Mouse (Mus musculus): ENCODE data around the gene Brca1. TPM values are rescaled to one million over a fixed set of nuclear protein-coding genes. Genes with fewer than 3 reads are reported as not detected.
A peak's percentile ranks its signal among the peaks of the same experiment; 100 is the strongest.

The Brca1 gene
- polyA plus RNA-seq, 1 experiment from 2014 or later: 13.6 TPM

DNA sequence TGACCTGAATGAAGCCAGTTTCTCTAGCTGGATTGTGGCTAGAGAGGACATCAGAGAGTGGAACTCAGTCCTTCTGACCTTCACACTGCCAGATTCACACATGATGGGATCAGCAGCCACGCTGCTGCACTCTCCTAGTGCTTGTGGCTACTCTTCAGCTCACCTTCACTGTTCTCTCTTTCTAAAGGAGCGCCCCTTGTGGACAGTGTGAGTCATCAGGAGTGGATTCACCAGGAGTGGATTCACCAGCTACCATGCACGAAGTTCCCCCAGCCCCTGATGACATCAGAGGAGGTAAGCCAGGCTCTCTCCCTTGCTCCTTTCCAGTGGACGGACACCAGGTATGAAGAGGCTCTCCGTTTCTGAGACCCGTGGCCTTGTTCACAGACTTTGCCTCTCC, 24.4 kb upstream of the Brca1 start:
- H3K27ac ChIP-seq: no peak overlapping the region
- no peak overlapping the region for H3K9ac ChIP-seq
- no peaks in the 10 kb centered on the region for H3K4me1 ChIP-seq
- no peak overlapping the region for H3K4me3 ChIP-seq
- no peak for ATAC-seq (ENCODE audit: low FRiP score, low read depth)
- H3K27me3 ChIP-seq: no peaks in the 10 kb centered on the region
- H3K36me3 ChIP-seq: peaks cover 95% of the 10 kb centered on the region
- no peaks in the 10 kb centered on the region for H3K9me3 ChIP-seq
- WGBS: 79% methylated on average over 6 of the region's 6 CpGs
- no peak overlapping the region for H3K4me2 ChIP-seq (replicated peaks)

DNA sequence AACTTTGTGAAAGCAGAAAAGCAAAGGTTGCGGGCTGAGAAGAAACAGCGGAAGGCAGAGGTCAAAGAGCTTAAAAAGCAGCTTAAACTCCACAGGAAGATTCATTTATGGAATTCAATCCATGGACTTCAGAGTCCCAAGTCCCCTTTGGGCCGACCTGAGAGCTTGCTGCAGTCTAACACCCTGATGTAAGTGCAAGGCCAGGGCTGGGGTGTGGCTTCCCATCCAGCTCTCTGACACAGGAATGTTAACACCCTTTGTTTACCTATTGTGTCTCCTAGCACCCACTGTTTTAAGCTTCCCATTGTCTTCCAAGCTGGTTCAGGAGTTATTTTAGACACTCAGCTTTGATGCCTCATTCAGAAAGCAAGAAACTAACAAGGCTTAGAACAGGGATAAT, 16.7 kb upstream of the Brca1 start:
- Histone ChIP-seq H3K9me3 (no peaks in the 10 kb centered on the region), H3K4me2 (replicated peaks) (no peak overlapping the region), H3K4me1 (no peaks in the 10 kb centered on the region), H3K27ac (no peak overlapping the region), H3K4me3 (no peak overlapping the region), H3K9ac (no peak overlapping the region), H3K27me3 (no peaks in the 10 kb centered on the region), H3K36me3 (peaks cover 89% of the 10 kb centered on the region)
- ATAC-seq (ENCODE audit: low FRiP score, low read depth): no peak
- WGBS: 90% methylated on average over 3 of the region's 3 CpGs

DNA sequence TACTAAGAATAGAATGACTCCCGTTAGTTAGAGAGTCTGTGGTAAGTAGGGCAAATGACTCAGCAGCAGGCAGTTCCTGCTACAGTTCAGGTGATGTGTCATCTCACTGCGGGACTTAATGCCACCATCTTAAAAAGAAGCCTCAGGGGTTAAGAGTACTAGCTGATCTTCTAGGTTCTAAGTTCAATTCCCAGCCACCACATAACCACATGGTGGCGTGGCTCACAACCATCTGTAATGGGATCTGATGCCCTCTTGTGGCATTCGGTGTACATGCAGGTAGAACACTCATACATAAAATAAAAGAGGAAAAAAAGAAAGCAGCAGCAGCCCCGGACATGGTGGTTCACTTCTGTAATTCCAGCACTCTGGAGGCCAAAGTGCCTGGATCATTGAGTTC, 10.6 kb upstream of the Brca1 start:
- H3K9ac ChIP-seq: no peak overlapping the region
- H3K36me3 ChIP-seq: peaks cover 82% of the 10 kb centered on the region
- H3K4me3 ChIP-seq: no peak overlapping the region
- no peaks in the 10 kb centered on the region for H3K9me3 ChIP-seq
- ATAC-seq (ENCODE audit: low FRiP score, low read depth): no peak
- H3K27ac ChIP-seq: no peak overlapping the region
- no peaks in the 10 kb centered on the region for H3K27me3 ChIP-seq
- H3K4me1 ChIP-seq: no peaks in the 10 kb centered on the region
- no peak overlapping the region for H3K4me2 ChIP-seq (replicated peaks)
- WGBS: 42% methylated on average over 5 of the region's 5 CpGs

DNA sequence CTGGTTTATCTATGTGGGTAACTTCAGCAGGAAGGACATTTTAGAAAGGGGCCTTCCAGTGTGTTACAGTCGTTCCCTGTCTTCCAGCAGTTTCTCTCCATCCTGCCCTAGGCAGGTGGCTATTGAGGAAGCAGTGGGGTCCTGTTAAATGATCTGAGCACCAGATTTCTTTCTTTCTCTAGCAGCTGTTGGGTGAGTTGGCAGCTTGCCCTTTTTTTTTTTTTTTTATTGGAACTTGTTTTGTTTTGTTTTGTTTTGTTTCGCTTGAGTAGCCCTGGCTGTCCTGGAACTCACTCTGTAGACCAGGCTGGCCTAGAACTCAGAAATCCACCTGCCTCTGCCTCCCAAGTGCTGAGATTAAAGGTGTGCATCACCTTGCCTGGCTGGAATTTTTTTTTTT, 5.2 kb upstream of the Brca1 start:
- no peak for ATAC-seq (ENCODE audit: low FRiP score, low read depth)
- no peak overlapping the region for H3K27ac ChIP-seq
- 81% methylated on average over 2 of the region's 2 CpGs for WGBS

DNA sequence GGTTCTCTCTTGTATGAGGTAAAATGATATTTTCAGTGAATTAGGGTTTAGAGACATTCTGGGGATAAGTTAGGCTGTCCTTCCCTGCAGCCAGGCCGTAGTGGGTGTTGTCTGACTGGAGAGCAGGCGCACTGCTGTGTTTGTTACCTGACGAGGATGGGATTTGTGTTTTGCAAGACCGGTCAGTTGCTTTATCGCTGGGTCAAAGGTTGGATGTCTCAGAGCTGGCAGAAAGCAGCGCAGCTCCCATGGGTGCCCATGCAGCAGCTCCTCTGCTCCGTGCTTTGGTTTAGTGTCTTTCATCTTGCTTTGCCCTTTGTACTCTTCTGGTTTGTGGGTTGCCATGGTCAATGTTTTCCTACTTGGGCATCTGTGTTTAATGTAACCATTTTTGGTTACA, 4.8 kb upstream of the Brca1 start:
- H3K9me3 ChIP-seq: no peaks in the 10 kb centered on the region
- H3K27ac ChIP-seq: no peak overlapping the region
- no peak overlapping the region for H3K9ac ChIP-seq
- no peak overlapping the region for H3K4me3 ChIP-seq
- no peak overlapping the region for H3K4me2 ChIP-seq (replicated peaks)
- peaks cover 59% of the 10 kb centered on the region for H3K36me3 ChIP-seq
- 89% methylated on average over 7 of the region's 7 CpGs for WGBS
- H3K27me3 ChIP-seq: no peaks in the 10 kb centered on the region
- H3K4me1 ChIP-seq: peaks cover 14% of the 10 kb centered on the region
- no peak for ATAC-seq (ENCODE audit: low FRiP score, low read depth)

More for the DNA sequence above, 5.2 kb upstream of the Brca1 start:
- Histone ChIP-seq H3K4me2 (replicated peaks) (no peak overlapping the region), H3K9me3 (no peaks in the 10 kb centered on the region), H3K27me3 (no peaks in the 10 kb centered on the region), H3K36me3 (peaks cover 60% of the 10 kb centered on the region), H3K9ac (no peak overlapping the region), H3K4me3 (no peak overlapping the region), H3K4me1 (peaks cover 14% of the 10 kb centered on the region)

DNA sequence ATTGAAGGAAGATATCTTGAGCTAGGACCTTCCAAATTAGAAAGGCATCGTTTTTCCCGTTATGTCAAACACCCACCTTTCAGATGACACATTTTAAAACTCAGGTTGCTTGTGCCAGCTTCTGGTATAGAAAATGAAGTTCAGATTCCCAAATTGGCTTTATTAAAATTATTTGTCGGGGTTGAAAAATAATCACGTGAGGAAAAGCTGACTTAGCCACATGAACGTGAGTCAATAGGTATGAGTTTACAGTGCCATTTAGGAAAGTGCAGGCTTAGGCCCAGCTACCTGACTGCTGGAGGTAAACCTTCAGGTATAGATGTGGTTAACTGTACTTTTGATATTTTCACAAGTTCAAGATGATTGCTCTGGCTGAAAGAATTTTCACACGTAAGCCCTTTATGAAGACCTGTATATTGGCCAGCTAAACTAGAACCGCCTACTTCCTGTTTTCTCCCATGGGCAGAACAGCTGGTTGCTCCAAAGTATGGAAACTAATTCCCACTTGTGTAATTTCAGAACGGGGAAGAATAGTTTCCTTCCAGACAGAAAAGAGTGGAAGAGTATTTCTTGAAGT, 1.7 kb upstream of the Brca1 start:
- Histone ChIP-seq H3K9ac (peak overlapping the region; percentile 84), H3K4me2 (replicated peaks) (peak overlapping the region; percentile 73), H3K27me3 (no peaks in the 10 kb centered on the region), H3K27ac (peak overlapping the region; percentile 84), H3K4me1 (peaks cover 24% of the 10 kb centered on the region), H3K36me3 (peaks cover 32% of the 10 kb centered on the region), H3K9me3 (no peaks in the 10 kb centered on the region), H3K4me3 (peak overlapping the region; percentile 81)
- 12% methylated on average over 8 of the region's 8 CpGs for WGBS
- ATAC-seq (ENCODE audit: low FRiP score, low read depth): no peak

DNA sequence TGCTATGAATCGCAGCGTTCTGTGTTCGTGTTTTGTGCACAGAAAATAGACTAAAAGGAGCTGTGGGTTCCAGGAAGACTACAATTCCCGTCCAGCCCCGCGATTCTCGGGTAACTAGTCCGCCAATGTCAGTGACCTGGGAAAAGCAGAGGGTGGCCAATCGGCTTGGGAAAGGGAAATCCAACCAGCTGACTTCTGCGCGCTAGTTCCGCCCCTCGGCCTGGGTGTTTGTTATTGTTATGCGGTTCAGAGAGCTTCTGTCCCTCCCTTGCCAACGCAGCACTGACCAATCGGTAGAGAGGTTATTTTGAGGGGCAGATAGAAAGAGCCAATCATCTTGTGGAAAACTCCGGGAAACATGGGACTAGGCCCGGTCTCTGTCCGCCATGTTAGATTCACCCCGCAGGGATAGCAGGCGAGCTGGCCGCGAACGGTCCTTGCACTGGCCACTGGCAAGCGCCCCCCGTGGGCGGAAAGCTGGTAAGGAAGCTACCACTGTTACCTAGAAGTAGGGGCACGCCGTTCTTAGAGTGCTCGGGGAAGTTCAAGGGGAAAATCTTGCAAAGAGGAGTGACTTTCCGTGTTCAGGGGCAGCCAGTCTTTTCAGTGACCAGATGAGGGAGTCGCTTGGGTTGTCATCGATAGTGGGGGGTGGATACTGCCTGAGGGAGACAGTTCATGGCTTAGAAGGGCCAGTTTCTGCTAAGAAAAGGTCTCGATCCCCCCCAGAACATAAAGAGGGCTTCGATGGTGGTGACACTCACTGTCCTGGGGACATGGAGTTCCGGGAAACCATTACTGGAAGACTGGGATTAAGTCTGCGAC, 933 bp upstream of the Brca1 start:
- H3K4me1 ChIP-seq: peaks cover 24% of the 10 kb centered on the region
- peak overlapping the region; percentile 73 for H3K4me2 ChIP-seq (replicated peaks)
- H3K27me3 ChIP-seq: no peaks in the 10 kb centered on the region
- under 1% methylated on average over 37 of the region's 37 CpGs for WGBS
- no peaks in the 10 kb centered on the region for H3K9me3 ChIP-seq
- ATAC-seq (ENCODE audit: low FRiP score, low read depth): peak; percentile 98
- peak overlapping the region; percentile 81 for H3K4me3 ChIP-seq
- peak overlapping the region; percentile 84 for H3K9ac ChIP-seq
- H3K36me3 ChIP-seq: peaks cover 27% of the 10 kb centered on the region
- peak overlapping the region; percentile 90 for H3K27ac ChIP-seq

DNA sequence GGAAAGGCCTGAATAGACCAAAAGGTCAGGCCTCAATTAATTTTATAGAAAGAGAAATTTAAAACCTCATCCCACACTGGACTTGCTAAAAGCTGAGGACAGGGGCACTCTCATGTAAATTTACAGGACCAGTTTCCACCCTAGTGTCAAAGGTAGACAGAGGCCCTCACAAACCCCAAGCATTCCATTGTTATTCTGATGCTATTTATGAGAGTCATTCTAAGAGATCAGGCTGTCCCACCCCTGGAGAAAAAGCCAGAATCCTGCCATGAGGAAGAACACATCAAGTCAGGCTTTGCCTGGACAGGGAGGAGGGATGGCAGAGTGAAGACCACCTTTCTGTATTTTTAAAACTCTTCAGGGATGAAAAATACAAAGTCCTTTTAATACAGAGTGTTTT, 3.2 kb downstream of the Brca1 start:
- Histone ChIP-seq H3K27me3 (no peaks in the 10 kb centered on the region), H3K36me3 (peaks cover 15% of the 10 kb centered on the region), H3K4me3 (no peak overlapping the region), H3K9ac (no peak overlapping the region), H3K9me3 (no peaks in the 10 kb centered on the region), H3K4me1 (peaks cover 12% of the 10 kb centered on the region), H3K4me2 (replicated peaks) (no peak overlapping the region), H3K27ac (no peak overlapping the region)
- ATAC-seq (ENCODE audit: low FRiP score, low read depth): no peak

DNA sequence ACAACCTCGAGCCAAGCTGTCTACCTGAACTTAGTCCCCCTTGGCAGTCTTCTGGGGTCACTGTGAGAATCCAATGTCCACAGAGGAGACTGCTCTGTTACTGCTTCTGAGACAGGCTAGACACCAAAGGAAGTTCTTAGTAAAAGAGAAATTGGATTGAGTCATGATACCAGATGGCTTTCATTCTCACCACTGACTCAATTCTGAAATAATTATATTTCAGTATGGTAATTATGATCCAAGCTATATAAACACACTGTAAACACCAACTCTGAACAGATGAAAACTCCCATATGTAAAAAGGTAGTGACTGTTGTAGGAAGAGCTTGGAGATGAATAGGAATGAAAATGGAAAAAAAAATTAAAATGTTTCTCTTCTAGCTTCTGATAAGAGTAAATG, 7.6 kb downstream of the Brca1 start:
- Histone ChIP-seq H3K36me3 (peaks cover 28% of the 10 kb centered on the region), H3K4me2 (replicated peaks) (no peak overlapping the region), H3K27ac (no peak overlapping the region), H3K9me3 (no peaks in the 10 kb centered on the region), H3K27me3 (no peaks in the 10 kb centered on the region), H3K4me1 (no peaks in the 10 kb centered on the region), H3K4me3 (no peak overlapping the region), H3K9ac (no peak overlapping the region)
- WGBS: 68% methylated on average over 1 of the region's 1 CpGs
- no peak for ATAC-seq (ENCODE audit: low FRiP score, low read depth)

DNA sequence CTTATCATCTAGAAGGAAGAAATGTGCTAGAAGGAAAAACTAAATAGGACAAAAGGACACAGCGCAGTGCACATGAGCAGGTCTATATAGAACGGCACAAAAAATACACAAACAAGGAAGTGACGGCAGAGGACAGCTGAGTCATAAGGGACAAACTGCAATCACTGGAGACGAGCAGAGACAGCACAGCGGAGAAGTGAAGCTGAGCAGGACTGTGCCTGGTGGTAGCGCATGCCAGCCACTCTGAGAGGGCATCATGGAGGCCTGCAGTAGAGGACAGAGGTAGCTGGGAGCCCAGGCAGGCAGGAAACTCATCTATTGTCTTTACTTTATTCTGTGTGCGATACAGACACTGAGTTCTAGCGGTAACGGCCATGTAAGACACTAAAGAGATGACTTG, 8.2 kb downstream of the Brca1 start:
- H3K9me3 ChIP-seq: no peaks in the 10 kb centered on the region
- peaks cover 26% of the 10 kb centered on the region for H3K36me3 ChIP-seq
- no peaks in the 10 kb centered on the region for H3K4me1 ChIP-seq
- ATAC-seq (ENCODE audit: low FRiP score, low read depth): no peak
- no peak overlapping the region for H3K27ac ChIP-seq
- WGBS: 91% methylated on average over 9 of the region's 9 CpGs
- no peaks in the 10 kb centered on the region for H3K27me3 ChIP-seq
- no peak overlapping the region for H3K4me2 ChIP-seq (replicated peaks)
- no peak overlapping the region for H3K4me3 ChIP-seq
- 0 out of 2 replicates have a peak overlapping the region, but pooled peaks have one; percentile 19 for H3K9ac ChIP-seq

DNA sequence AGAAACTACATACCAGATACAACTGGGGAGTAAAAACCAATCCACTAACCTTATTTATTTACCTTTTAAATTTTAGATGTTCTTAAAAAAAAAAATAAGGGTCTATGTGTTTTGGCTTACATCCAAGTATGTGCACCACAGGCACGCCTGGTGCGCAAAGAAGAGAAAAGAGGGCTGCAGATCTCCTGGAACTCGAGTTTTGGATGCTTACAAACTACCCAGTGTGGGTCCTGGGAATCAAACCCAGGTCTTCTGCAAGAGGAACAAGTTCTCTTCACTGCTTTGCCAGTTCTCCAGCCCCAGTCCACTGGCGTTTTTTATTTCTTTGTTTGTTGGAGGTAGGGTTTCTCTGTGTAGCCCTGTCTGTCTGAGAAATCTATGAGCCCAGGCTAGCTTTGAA, 25.1 kb downstream of the Brca1 start:
- peaks cover 56% of the 10 kb centered on the region for H3K36me3 ChIP-seq

DNA sequence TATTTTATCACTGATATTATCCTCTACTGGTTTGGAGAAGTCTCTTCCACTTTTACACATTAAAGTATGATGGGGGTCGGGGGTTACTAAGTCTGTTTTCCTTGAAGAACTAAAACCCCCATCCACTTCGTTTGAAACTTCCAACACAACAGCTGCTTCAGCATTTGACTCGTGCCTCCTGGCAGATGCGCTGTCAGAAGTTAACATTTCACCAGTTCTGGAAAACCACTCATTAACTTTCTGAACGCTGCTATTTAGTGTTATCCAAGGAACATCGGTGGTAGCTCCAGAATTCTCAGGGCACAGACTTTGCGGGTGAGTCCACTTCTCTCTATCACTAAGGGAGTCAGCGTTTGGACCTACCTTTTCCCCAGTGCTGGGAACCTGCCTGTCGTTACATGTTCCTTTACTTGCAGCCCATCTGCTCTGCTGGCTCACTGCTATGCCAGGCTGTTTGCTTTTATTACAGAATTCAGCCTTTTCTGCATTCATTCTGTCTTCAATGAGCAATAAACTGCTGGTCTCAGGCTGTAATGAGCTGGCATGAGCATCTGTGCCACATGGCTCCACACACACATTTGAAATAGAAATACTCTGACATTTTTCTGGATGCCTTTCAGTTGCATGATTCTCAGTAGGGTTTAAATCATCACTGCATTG, 25.7 kb downstream of the Brca1 start:
- no peaks in the 10 kb centered on the region for H3K9me3 ChIP-seq
- no peak overlapping the region for H3K4me3 ChIP-seq
- H3K27me3 ChIP-seq: no peaks in the 10 kb centered on the region
- WGBS: 89% methylated on average over 9 of the region's 9 CpGs
- no peak for ATAC-seq (ENCODE audit: low FRiP score, low read depth)
- no peaks in the 10 kb centered on the region for H3K4me1 ChIP-seq
- H3K27ac ChIP-seq: no peak overlapping the region
- H3K9ac ChIP-seq: no peak overlapping the region
- no peak overlapping the region for H3K4me2 ChIP-seq (replicated peaks)
- H3K36me3 ChIP-seq: peaks cover 52% of the 10 kb centered on the region

More for the DNA sequence above, 25.1 kb downstream of the Brca1 start:
- ATAC-seq (ENCODE audit: low FRiP score, low read depth): no peak
- Histone ChIP-seq H3K4me3 (no peak overlapping the region), H3K27me3 (no peaks in the 10 kb centered on the region), H3K9ac (no peak overlapping the region), H3K27ac (no peak overlapping the region), H3K4me1 (no peaks in the 10 kb centered on the region), H3K4me2 (replicated peaks) (no peak overlapping the region), H3K9me3 (no peaks in the 10 kb centered on the region)
- 70% methylated on average over 4 of the region's 4 CpGs for WGBS

Measured in limb, embryonic 13.5 days (tissue).